Mouse (Mus musculus) thymus, adult 2 months (tissue): ENCODE results near the gene Lrba.

Experiments used
- CTCF ChIP-seq: fragments of 200-500 bp; IDR thresholded peaks from 2 replicates; pipeline ENCODE4 v1.5.1; 2012; ENCODE audit warnings: mild to moderate bottlenecking, control low read depth, low read length, moderate library complexity, borderline replicate concordance; ENCODE audit not compliant: control insufficient read depth, poor library complexity, insufficient read depth; ENCODE audit errors: extremely low read depth
- POLR2A ChIP-seq: fragments of 200-500 bp; IDR thresholded peaks from 2 replicates; pipeline ENCODE4 v1.6.1; 2012; ENCODE audit warnings: mild to moderate bottlenecking, low read length, control low read depth, moderate library complexity; ENCODE audit not compliant: control insufficient read depth, poor library complexity, insufficient read depth; ENCODE audit errors: extremely low read depth

- TF ChIP-seq POLR2A (no peak), CTCF (no peak)
Measured at GRCm38 (mm10) chr3:86538645-86539554, 314.4 kb downstream of the Lrba start.
